Mouse (Mus musculus) common myeloid progenitor, adult 5-6 weeks (primary cell): ENCODE measurements around the gene Zfp260. TPM values are rescaled to one million over a fixed set of nuclear protein-coding genes. Genes with fewer than 3 reads are reported as not detected.

Source experiments
- ATAC-seq: replicated peaks from 2 replicates; pipeline ENCODE4 v1.8.0; 2016; ENCODE audit warnings: low read depth, mild to moderate bottlenecking, moderate TSS enrichment, inconsistent platforms; ENCODE audit not compliant: poor library complexity, severe bottlenecking
- total RNA-seq: library from RNA; stranded (forward); fragments of 200-1000, 187-1606 nt; gene quantifications from 2 replicates; pipeline ENCODE4 v1.2.3, GENCODE M21; 2017

The Zfp260 gene
- total RNA-seq, 1 experiment from 2014 or later: 37.5 TPM

DNA sequence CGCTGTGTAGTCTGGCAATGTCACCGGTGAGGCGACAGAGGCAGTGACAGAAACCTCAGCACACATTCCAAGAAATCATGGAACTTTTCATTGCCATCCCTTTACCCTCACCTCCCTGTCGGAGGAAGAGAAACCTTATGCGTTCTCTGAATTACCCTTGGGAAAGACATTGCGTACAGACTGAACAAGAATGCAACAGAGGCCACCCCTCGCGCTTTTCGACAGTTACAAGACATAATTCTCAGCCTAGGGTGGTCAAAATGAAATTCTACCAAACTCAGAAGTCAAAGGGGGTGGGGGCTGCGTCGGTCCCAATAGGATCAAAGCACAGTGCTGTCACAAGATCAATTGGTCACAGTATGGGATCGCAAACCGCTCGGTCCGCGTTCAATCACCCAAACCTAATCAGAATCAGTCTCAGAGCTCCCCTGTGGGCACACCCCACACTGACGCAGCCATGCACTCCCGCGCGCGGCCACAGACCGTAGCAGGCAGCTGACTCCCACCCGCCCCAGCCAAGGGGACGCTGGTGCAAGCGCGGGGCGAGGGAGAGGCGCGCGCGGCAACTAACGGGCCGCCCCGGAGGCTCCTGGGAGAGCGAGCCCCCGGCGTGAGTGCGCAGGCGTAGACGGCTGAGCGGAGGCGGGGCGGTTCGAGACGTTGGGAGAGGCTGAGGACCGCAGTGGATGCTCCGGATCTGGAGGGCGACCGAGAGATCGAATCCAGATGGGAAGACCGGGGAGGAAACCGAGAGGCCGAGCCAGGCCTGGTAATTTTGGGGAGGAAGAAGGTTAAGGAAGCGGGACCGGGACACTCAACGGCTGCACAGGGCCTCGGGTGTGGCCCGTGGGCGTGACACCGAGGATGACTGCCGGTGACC, 27.0 kb downstream of the Zfp260 start, which contains the start of gene Zfp382:
Gene Zfp382 (plus strand): TSS at position 635 of the 880 bp plus-strand sequence.
- ATAC-seq: peak; percentile 95

DNA sequence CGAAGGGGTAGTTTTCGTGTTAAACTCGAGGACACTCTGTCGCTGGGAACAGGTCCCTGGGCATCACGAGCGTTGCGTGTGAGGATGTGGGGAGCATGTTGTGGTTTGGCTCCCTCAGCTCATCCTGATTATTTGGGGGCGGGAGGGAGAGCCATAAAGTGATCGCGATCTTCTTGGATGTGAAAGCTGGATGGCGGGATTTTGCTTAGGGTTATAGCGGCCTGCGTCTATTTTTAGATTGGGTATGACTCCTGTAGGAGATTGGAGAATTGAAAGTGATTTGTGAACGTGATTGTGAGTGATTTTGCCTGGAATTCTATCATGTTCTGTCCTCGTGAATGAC, 27.6 kb downstream of the Zfp260 start:
- no peak for ATAC-seq

DNA sequence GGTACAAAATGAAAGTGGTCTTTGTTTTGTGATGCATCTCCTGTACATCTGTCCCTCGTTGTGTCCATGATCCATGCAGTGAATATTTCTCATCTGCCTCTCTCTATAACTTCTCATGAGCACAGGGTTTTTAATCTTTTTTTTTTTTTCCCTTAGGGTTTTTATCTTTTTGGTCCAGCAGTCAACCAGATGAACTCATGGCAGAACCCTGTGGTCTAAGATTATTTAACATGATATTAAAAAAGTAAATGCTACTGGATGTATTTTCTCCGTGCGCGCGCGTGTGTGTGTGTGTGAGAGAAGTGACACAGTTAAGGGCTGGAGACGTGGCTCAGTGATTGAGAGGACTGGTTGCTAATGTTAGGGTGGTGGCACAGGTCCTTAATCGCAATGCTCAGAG, 35.3 kb downstream of the Zfp260 start:
- ATAC-seq: no peak

DNA sequence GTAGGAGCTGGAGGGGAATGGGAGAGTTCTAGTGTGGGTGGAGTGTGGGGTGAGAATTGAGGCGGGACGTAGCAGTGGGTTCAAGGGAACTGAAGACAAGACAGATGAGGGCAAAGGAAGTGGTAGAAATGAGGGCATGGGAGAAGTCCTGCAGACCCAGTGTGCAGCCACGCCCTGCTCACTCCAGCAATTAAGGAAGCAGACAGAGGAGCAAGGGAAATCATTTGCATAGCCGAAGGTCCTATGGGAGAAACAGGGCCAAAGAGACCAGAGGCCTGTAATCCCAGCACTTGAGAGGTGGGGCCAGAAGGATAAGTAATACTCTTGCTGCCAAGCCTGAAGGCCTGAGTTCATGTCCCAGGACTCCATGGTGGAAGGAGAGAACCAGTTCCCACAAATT, 37.8 kb downstream of the Zfp260 start:
- ATAC-seq: no peak

DNA sequence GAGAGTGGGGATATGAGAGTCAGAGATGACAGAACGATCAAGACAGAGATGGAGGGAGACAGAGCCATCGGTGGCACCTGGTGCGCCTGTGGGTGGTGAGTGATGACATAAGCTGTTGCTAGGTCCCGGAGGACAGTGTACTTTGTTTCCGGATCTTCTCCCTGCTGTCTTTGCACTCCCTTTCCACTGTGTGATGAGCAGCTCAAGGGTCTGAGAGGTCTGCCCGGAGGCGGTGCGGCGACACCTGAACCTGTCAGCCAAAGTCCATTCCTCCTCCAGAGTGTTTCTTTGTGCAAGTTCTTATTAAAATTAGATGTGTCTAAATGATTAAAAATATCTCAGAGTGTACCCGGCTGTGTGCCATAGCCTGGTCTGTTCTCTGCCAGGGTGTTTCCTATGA, 42.2 kb downstream of the Zfp260 start:
- ATAC-seq: no peak

DNA sequence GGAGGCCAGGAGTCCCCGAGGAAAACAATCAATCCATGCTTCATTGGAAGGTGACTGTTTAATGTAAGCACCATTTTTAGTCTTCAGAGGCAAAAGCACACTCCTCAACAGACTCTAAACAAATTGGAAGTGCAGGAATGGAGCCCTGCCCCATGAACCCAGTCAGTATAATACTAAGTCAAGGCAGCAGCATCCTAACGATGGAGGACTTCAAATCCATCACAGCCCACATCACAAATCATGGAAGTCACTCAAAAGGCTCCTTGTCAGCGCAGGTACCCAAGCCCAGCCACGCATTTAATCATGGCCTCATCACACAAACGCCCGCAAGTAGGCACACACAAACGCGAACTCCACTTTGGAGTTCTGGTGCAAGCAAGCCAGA, 48.6 kb downstream of the Zfp260 start:
- no peak for ATAC-seq

DNA sequence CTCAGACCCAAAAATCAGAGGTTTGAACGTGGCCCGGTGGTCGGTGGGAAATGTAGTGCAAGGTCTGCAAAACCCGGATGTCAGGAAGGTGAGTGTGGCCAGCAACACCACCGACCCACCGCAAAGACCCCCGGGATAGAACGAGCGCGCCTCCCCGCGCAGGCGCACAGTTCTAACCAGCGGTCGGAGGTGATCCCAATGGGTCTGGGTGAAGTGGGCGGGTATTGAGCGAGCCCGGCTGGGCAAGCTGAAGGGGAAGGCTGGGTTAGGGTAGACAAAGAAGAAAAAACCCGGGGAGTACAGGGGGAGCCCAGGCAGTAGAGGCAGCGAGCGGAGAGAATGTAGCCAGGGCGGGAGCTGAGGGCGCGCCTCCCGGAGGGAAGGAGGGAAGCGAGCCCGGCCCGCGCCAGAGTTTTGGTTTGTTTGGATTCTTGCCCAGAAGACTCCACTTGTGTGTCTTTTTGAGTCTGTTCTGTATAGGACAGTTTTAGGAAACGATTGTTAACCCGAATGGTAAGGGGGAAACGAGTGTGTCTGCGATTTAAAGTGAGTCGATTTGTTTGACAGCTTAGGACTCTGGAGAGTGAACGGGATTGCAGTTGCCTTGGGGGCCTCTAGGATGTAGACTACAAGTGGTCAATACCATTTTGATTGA, 49.1 kb downstream of the Zfp260 start:
- peak; percentile 89 for ATAC-seq

DNA sequence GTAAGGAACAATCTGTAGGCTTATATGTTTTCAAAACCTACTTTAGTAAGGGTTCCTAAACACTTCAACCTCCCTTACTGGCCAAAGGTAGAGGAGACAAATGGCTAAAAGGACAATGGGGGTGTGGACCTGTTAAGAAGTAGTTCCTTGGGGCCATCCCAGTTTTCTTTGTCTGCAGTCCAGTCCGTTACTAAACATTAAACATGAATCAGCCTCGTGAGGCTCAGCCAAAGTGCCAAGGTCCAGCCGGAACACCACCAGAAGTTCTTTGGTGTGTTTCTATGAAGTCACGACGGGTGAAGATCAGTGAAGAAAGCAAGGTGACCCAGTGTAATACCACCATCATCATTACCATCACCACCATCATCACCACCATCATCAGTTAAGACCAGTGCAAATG, 52.4 kb downstream of the Zfp260 start:
- no peak for ATAC-seq

DNA sequence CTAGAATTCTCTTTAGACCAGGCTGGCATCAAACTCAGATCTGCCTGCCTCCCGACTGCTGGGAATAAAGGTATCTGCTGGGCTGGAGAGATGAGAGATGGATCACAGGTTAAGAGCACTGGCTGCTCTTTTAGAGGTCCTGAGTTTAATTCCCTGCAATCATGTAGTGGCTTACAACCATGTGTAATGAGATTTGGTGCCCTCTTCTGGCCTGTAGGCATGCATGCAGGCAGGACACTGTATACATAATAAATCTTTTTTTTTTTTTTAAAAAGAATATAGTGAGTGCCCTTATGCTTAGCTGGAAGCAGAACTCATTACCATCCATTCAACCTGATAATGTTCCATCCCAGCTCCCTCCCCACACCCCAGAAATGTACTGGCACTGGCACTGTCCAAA, 59.5 kb downstream of the Zfp260 start:
- ATAC-seq: no peak

DNA sequence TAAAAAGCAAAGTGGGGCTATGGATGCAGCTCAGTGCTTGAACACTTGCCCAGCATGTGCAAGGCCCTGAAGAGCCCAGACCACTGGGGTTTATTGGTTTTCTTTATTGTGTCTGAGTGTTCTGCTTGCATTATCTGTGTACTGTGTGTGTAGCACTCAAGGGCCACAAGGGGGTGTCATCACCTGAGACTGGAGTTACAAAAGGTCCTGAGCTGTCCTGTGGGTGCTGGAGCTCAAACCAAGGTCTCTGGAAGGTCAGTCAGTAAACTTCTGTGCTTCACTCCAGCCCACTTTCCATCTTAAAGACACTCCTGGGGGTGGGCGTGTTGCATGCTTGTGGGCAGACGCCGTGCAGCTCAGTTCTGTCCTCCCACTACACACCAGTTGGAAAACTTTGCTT, 60.9 kb downstream of the Zfp260 start:
- no peak for ATAC-seq

Other genes with a start within 250 kb of the Zfp260 start
- gene Zfp940, start 241.1 kb upstream of the Zfp260 start, total RNA-seq: 5.4 and 8.4 TPM in 2 replicates
- gene Zfp420, start 234.8 kb upstream of the Zfp260 start, total RNA-seq: 4.0 and 4.2 TPM in 2 replicates
- 11.6 and 14.1 TPM in 2 replicates for gene Zfp27, start 188.2 kb upstream of the Zfp260 start, total RNA-seq
- gene Zfp383, start 186.6 kb upstream of the Zfp260 start, total RNA-seq: 1.2 and 3.8 TPM in 2 replicates
- gene Zfp74, start 140.7 kb upstream of the Zfp260 start, total RNA-seq: 9.2 and 10.4 TPM in 2 replicates
- gene Zfp568, start 110.8 kb upstream of the Zfp260 start, total RNA-seq: 18.3 and 27.2 TPM in 2 replicates
- 0.82 and 2.9 TPM in 2 replicates for gene Zfp14, start 43.4 kb upstream of the Zfp260 start, total RNA-seq
- gene Zfp82, start 21.9 kb upstream of the Zfp260 start, total RNA-seq: 3.1 and 6.7 TPM in 2 replicates
- 0.10 TPM in 1 of 2 replicates, not detected in the other for gene Gm26920, start 4.4 kb upstream of the Zfp260 start, total RNA-seq
- gene Zfp566, start 4.2 kb upstream of the Zfp260 start, total RNA-seq: 5.0 and 6.2 TPM in 2 replicates
- 5.1 and 6.8 TPM in 2 replicates for gene Zfp382, start 27.2 kb downstream of the Zfp260 start, total RNA-seq
- 113 and 122 TPM in 2 replicates for gene Zfp146, start 75.0 kb downstream of the Zfp260 start, total RNA-seq
- gene Cox7a1, start 89.4 kb downstream of the Zfp260 start, total RNA-seq: not detected in 2 replicates
- 116 and 136 TPM in 2 replicates for gene Capns1, start 104.0 kb downstream of the Zfp260 start, total RNA-seq
- gene Polr2i, start 137.2 kb downstream of the Zfp260 start, total RNA-seq: 37.3 and 65.1 TPM in 2 replicates
- gene Tbcb, start 137.5 kb downstream of the Zfp260 start, total RNA-seq: 40.5 TPM in 2 replicates
- not detected in 2 replicates for gene Ovol3, start 140.9 kb downstream of the Zfp260 start, total RNA-seq
- not detected in 2 replicates for gene Thap8, start 185.3 kb downstream of the Zfp260 start, total RNA-seq
- gene Wdr62, start 185.6 kb downstream of the Zfp260 start, total RNA-seq: 8.2 and 17.5 TPM in 2 replicates
- not detected in 2 replicates for gene Clip3, start 197.0 kb downstream of the Zfp260 start, total RNA-seq
- gene Alkbh6, start 213.9 kb downstream of the Zfp260 start, total RNA-seq: 15.2 and 31.2 TPM in 2 replicates
- gene Syne4, start 220.0 kb downstream of the Zfp260 start, total RNA-seq: 1.4 TPM in 1 of 2 replicates, not detected in the other
- gene E130208F15Rik, start 227.0 kb downstream of the Zfp260 start, total RNA-seq: 0.96 and 3.3 TPM in 2 replicates
- 10.8 and 11.0 TPM in 2 replicates for gene Sdhaf1, start 229.1 kb downstream of the Zfp260 start, total RNA-seq